8 mouse cellular contexts compared by ENCODE assay signal in genomic region chr13:77135621-77135981, GRCm38 (mm10). TPM values are rescaled to one million over a fixed set of nuclear protein-coding genes. Genes with fewer than 3 reads are reported as not detected.
DNase-seq lines count a peak whose midpoint lies in the region; ATAC-seq and TF ChIP-seq lines count a peak whose summit lies in the region.

No protein-coding gene starts in this region.

- TF ChIP-seq RAD21 in CH12.LX (IDR thresholded peaks at IDR 0.05; ENCODE audit: low read depth, low read length): no peak

- dilution Hi-C loops in CH12.LX (cut with MboI; ENCODE audit: extremely low pct_ligation_motif_present, extremely low pct_unique_long_range_greater_than_20kb, low sequenced_read_pairs): no loop called here

- peak overlapping the region; percentile 86 for H3K4me3 ChIP-seq in gastrocnemius, adult 2 months
- peak overlapping the region; percentile 82 to 88 (median 87) for H3K4me3 ChIP-seq in CH12.LX (replicated peaks in 1 of 3; ENCODE audit: low read depth in 2 of 3, low read length in 2 of 3, poor library complexity in 1 of 3)
- peak overlapping the region; percentile 83 for H3K4me3 ChIP-seq in forebrain, embryonic 15.5 days
- H3K4me3 ChIP-seq in liver, postnatal 0 days (ENCODE audit: low read depth, low read length): peak overlapping the region; percentile 92

- no peaks in the 10 kb centered on the region for H3K27me3 ChIP-seq in CH12.LX (replicated peaks)
- no peaks in the 10 kb centered on the region for H3K27me3 ChIP-seq in forebrain, embryonic 15.5 days
- no peaks in the 10 kb centered on the region for H3K27me3 ChIP-seq in liver, postnatal 0 days (ENCODE audit: insufficient read depth, low read length)

- peak; percentile 81 for ATAC-seq in forebrain, embryonic 15.5 days (replicated peaks)
- peak; percentile 34 for ATAC-seq in liver, postnatal 0 days

- H3K9ac ChIP-seq in CH12.LX (ENCODE audit: insufficient read depth, low read depth): peak overlapping the region; percentile 67
- H3K9ac ChIP-seq in forebrain, embryonic 15.5 days (replicated peaks): peak overlapping the region; percentile 88
- peak overlapping the region; percentile 93 for H3K9ac ChIP-seq in liver, postnatal 0 days (replicated peaks)

- TF ChIP-seq EP300 in CH12.LX (IDR thresholded peaks at IDR 0.05; ENCODE audit: low read length): no peak
- no peak for TF ChIP-seq EP300 in liver, postnatal 0 days (IDR thresholded peaks at IDR 0.05; ENCODE audit: low read depth)

- H3K4me2 ChIP-seq in CH12.LX (ENCODE audit: insufficient read depth, low read depth, poor library complexity, severe bottlenecking): peak overlapping the region; percentile 41; the same call in 1 of the 2 replicates
- peak overlapping the region; percentile 45 for H3K4me2 ChIP-seq in forebrain, embryonic 15.5 days (replicated peaks)
- peak overlapping the region; percentile 75 for H3K4me2 ChIP-seq in liver, postnatal 0 days (ENCODE audit: low read depth, low read length)

- no peak for TF ChIP-seq POLR2A in CH12.LX (IDR thresholded peaks at IDR 0.05; ENCODE audit: low read depth, low read length)

- H3K9me3 ChIP-seq in CH12.LX (replicated peaks; ENCODE audit: low read length): no peaks in the 10 kb centered on the region
- H3K9me3 ChIP-seq in forebrain, embryonic 15.5 days: no peaks in the 10 kb centered on the region
- H3K9me3 ChIP-seq in liver, postnatal 0 days (ENCODE audit: low read length): no peaks in the 10 kb centered on the region

- H3K36me3 ChIP-seq in CH12.LX (replicated peaks in 1 of 2; ENCODE audit: control insufficient read depth in 1 of 2, insufficient read depth in 1 of 2, low read length in 1 of 2): peaks cover 3 to 4% of the 10 kb centered on the region in 2 experiments
- H3K36me3 ChIP-seq in forebrain, embryonic 15.5 days: no peaks in the 10 kb centered on the region
- no peaks in the 10 kb centered on the region for H3K36me3 ChIP-seq in liver, postnatal 0 days (replicated peaks; ENCODE audit: insufficient read depth, low read length)

- no peak for DNase-seq in gastrocnemius, adult 2 months
- no peak for DNase-seq in gastrocnemius, adult 8-10 months (ENCODE audit: low spot score in 2 of 2)
- DNase-seq in CH12.LX (ENCODE audit: extremely low read depth): no peak
- no peak for DNase-seq in liver, postnatal 0 days
- no peak for DNase-seq in embryo, embryonic 10 days (ENCODE audit: low spot score)
- no peak for DNase-seq in gastrocnemius, postnatal 4 days (ENCODE audit: low spot score in 2 of 2)
- DNase-seq in natural killer cell, adult 2 months (ENCODE audit: low spot score in 2 of 2): no peak

- no peak for TF ChIP-seq CTCF in gastrocnemius, adult 2 months (IDR thresholded peaks at IDR 0.05)
- TF ChIP-seq CTCF in CH12.LX (conservative IDR thresholded peaks at IDR 0.05 in 1 of 2, IDR thresholded peaks at IDR 0.05 in 1 of 2; ENCODE audit: low read depth in 2 of 2, low read length in 2 of 2): no peak
- TF ChIP-seq CTCF in liver, postnatal 0 days (IDR thresholded peaks at IDR 0.05; ENCODE audit: low read depth): no peak

- in situ Hi-C loops in CH12.LX (cut with MboI; ENCODE audit: low pct_ligation_motif_present, low pct_unique_long_range_greater_than_20kb, low sequenced_read_pairs): loop anchor here (10.0 kb wide), 1 partner anchor 79 kb away; no protein-coding TSS in a partner anchor

- intact Hi-C loops in gastrocnemius, adult 2 months (cut with DNase I): no loop called here

- 0% methylated on average over 11 of the region's 11 CpGs for WGBS in forebrain, embryonic 15.5 days
- WGBS in liver, postnatal 0 days (ENCODE audit: insufficient replicate concordance): 1% methylated on average over 11 of the region's 11 CpGs

- H3K27ac ChIP-seq in gastrocnemius, adult 2 months: peak overlapping the region; percentile 86
- H3K27ac ChIP-seq in CH12.LX (ENCODE audit: insufficient read depth, low read depth): peak overlapping the region; percentile 62
- H3K27ac ChIP-seq in forebrain, embryonic 15.5 days (replicated peaks): peak overlapping the region; percentile 94
- no peak overlapping the region for H3K27ac ChIP-seq in liver, postnatal 0 days (ENCODE audit: low read depth)

- peaks cover 0 to 37% of the 10 kb centered on the region in 2 experiments; a peak in 2 of 4 replicates for H3K4me1 ChIP-seq in CH12.LX (ENCODE audit: control insufficient read depth in 1 of 2, insufficient read depth in 2 of 2)
- H3K4me1 ChIP-seq in forebrain, embryonic 15.5 days: peaks cover 21% of the 10 kb centered on the region
- peaks cover 2% of the 10 kb centered on the region; the same call in 1 of the 2 replicates for H3K4me1 ChIP-seq in liver, postnatal 0 days (ENCODE audit: insufficient read depth)

- H3K79me2 ChIP-seq in CH12.LX (replicated peaks; ENCODE audit: control insufficient read depth, extremely low read depth, insufficient read depth, poor library complexity, severe bottlenecking): peaks cover 38% of the 10 kb centered on the region

TF ChIP-seq in CH12.LX, 34 proteins besides CTCF, POLR2A, EP300 and RAD21:
- TF ChIP-seq CHD1 (IDR thresholded peaks at IDR 0.05; ENCODE audit: low read depth, low read length) (0 out of 2 replicates have a peak, but pooled peaks have one; percentile 8), MYC (IDR thresholded peaks at IDR 0.05; ENCODE audit: low read depth, low read length) (peak; percentile 44; the same call in 1 of the 2 replicates), JUN (IDR thresholded peaks at IDR 0.05; ENCODE audit: insufficient read depth, low read depth, low read length) (no peak)

RNA-seq across cellular contexts. Expression of gene 2210408I21Rik, which starts 0.3 kb away (rescaled TPM):
- total RNA-seq in gastrocnemius, adult 2 months (2021): 1 to 10 TPM; 4.3 to 5.3 TPM
- 1 to 10 TPM; 5.1 to 7.0 (median 6.3) TPM for total RNA-seq in gastrocnemius, adult 8-10 months (2022)
- 5.6 and 7.6 TPM in 2 replicates for total RNA-seq in CH12.LX (2012; rRNA removed)
- total RNA-seq in CH12.LX (2014; rRNA removed): 14.7 and 24.2 TPM in 2 replicates
- 5.3 and 7.7 TPM in 2 replicates for polyA plus RNA-seq in CH12.LX (2012; ENCODE audit: insufficient read length, low read depth)
- polyA plus RNA-seq in forebrain, embryonic 15.5 days (2015; fragmentation: Nextera tagmentation; extraction: Ambion mirVana): 10.2 and 14.3 TPM in 2 replicates
- 2.0 TPM in 2 replicates for polyA plus RNA-seq in liver, postnatal 0 days (2015; fragmentation: Nextera tagmentation; extraction: Ambion mirVana)
- total RNA-seq in gastrocnemius, postnatal 4 days (2021): 1 to 10 TPM; 5.9 to 7.3 TPM

RNA-seq across cellular contexts. Expression of gene Slf1, which starts 0.3 kb away (rescaled TPM):
- total RNA-seq in gastrocnemius, adult 2 months (2021): 10 to 100 TPM in 1 of 2 experiments, 1 to 10 TPM in 1; 7.2 to 10.7 TPM
- 10 to 100 TPM in 2 of 4 experiments, 1 to 10 TPM in 2; 8.3 to 14.8 (median 9.4) TPM for total RNA-seq in gastrocnemius, adult 8-10 months (2022)
- 25.4 and 29.6 TPM in 2 replicates for total RNA-seq in CH12.LX (2012; rRNA removed)
- total RNA-seq in CH12.LX (2014; rRNA removed): 52.2 and 64.7 TPM in 2 replicates
- 24.1 and 25.8 TPM in 2 replicates for polyA plus RNA-seq in CH12.LX (2012; ENCODE audit: insufficient read length, low read depth)
- polyA plus RNA-seq in forebrain, embryonic 15.5 days (2015; fragmentation: Nextera tagmentation; extraction: Ambion mirVana): 81.6 and 82.7 TPM in 2 replicates
- 12.1 and 13.8 TPM in 2 replicates for polyA plus RNA-seq in liver, postnatal 0 days (2015; fragmentation: Nextera tagmentation; extraction: Ambion mirVana)
- 10 to 100 TPM; 17.3 to 21.6 TPM for total RNA-seq in gastrocnemius, postnatal 4 days (2021)
